In genomic region chr7:45567112-45567779, GRCm38 (mm10) we compare ENCODE assay signal across 10 mouse cellular contexts. TPM values are rescaled to one million over a fixed set of nuclear protein-coding genes. Genes with fewer than 3 reads are reported as not detected.
DNase-seq lines count a peak whose midpoint lies in the region; ATAC-seq and TF ChIP-seq lines count a peak whose summit lies in the region.
"Had no signal": no experiment of that assay in that cellular context is flagged by ENCODE, and none has a peak within 500 bp of the region (broad histone marks: within the 10 kb centered on the region; RNA-seq: fewer than 3 reads in every experiment).

No protein-coding gene starts in this region.

- H3K9me3 ChIP-seq in lung, postnatal 0 days (ENCODE audit: low read length): no peaks in the 10 kb centered on the region
- H3K9me3 ChIP-seq in limb, embryonic 15.5 days: no peaks in the 10 kb centered on the region
- H3K9me3 ChIP-seq in stomach, embryonic 15.5 days: no peaks in the 10 kb centered on the region

- no peaks in the 10 kb centered on the region for H3K36me3 ChIP-seq in lung, postnatal 0 days (ENCODE audit: insufficient read depth, low read length)
- H3K36me3 ChIP-seq in limb, embryonic 15.5 days: no peaks in the 10 kb centered on the region
- H3K36me3 ChIP-seq in stomach, embryonic 15.5 days: no peaks in the 10 kb centered on the region

- no peak for TF ChIP-seq CTCF in lung, postnatal 0 days (IDR thresholded peaks at IDR 0.05)

- WGBS in lung, postnatal 0 days: 67% methylated on average over 8 of the region's 8 CpGs
- 66% methylated on average over 8 of the region's 8 CpGs for WGBS in limb, embryonic 15.5 days
- 69% methylated on average over 8 of the region's 8 CpGs for WGBS in stomach, embryonic 15.5 days

- no peaks in the 10 kb centered on the region for H3K27me3 ChIP-seq in lung, postnatal 0 days (replicated peaks; ENCODE audit: insufficient read depth, low read length)
- no peaks in the 10 kb centered on the region for H3K27me3 ChIP-seq in limb, embryonic 15.5 days
- H3K27me3 ChIP-seq in stomach, embryonic 15.5 days (replicated peaks): no peaks in the 10 kb centered on the region

- no peak for TF ChIP-seq EP300 in lung, postnatal 0 days (IDR thresholded peaks at IDR 0.05)

- no peak for ATAC-seq in lung, postnatal 0 days
- no peak for ATAC-seq in limb, embryonic 15.5 days (ENCODE audit: insufficient number of reproducible peaks, low FRiP score, low TSS enrichment, low read depth)
- ATAC-seq in stomach, embryonic 15.5 days (ENCODE audit: insufficient read depth, low FRiP score, low read depth): no peak
- ATAC-seq in erythroid progenitor cell, adult 5-6 weeks (replicated peaks; ENCODE audit: low FRiP score, poor library complexity, severe bottlenecking): no peak

- H3K4me3 ChIP-seq in lung, postnatal 0 days (ENCODE audit: low read depth, low read length): no peak overlapping the region
- no peak overlapping the region; the same call in 1 of the 2 replicates for H3K4me3 ChIP-seq in limb, embryonic 15.5 days
- no peak overlapping the region for H3K4me3 ChIP-seq in stomach, embryonic 15.5 days (replicated peaks)

- DNase-seq in cerebellum, adult 11-12 months: peak; percentile 26
- DNase-seq in cerebellum, postnatal 14 days: no peak
- DNase-seq in lung, postnatal 0 days (ENCODE audit: low spot score): no peak
- DNase-seq in lung, postnatal 36 days: no peak
- no peak for DNase-seq in layer of hippocampus, adult 8-10 months (ENCODE audit: low spot score in 2 of 2)

- H3K27ac ChIP-seq in lung, postnatal 0 days (ENCODE audit: low read length): peak overlapping the region; percentile 94
- H3K27ac ChIP-seq in limb, embryonic 15.5 days: peak overlapping the region; percentile 75
- H3K27ac ChIP-seq in stomach, embryonic 15.5 days: peak overlapping the region; percentile 91

- 0 out of 2 replicates have a peak overlapping the region, but pooled peaks have one; percentile 32 for H3K9ac ChIP-seq in lung, postnatal 0 days (replicated peaks; ENCODE audit: low read depth)
- H3K9ac ChIP-seq in limb, embryonic 15.5 days: no peak overlapping the region
- no peak overlapping the region for H3K9ac ChIP-seq in stomach, embryonic 15.5 days

- peak overlapping the region; percentile 62 for H3K4me2 ChIP-seq in lung, postnatal 0 days (replicated peaks; ENCODE audit: low read depth, low read length)
- peak overlapping the region; percentile 75 for H3K4me2 ChIP-seq in limb, embryonic 15.5 days
- peak overlapping the region; percentile 78; the same call in 1 of the 2 replicates for H3K4me2 ChIP-seq in stomach, embryonic 15.5 days

- H3K4me1 ChIP-seq in lung, postnatal 0 days (ENCODE audit: insufficient read depth, low read depth, low read length): peaks cover 14% of the 10 kb centered on the region
- H3K4me1 ChIP-seq in limb, embryonic 15.5 days: peaks cover 35% of the 10 kb centered on the region
- peaks cover 25% of the 10 kb centered on the region; the same call in 1 of the 2 replicates for H3K4me1 ChIP-seq in stomach, embryonic 15.5 days

RNA-seq across cellular contexts. Expression of gene Bcat2, which starts 2.7 kb away (rescaled TPM):
- 29.4 and 39.8 TPM in 2 replicates for polyA plus RNA-seq in lung, postnatal 0 days (2015; fragmentation: Nextera tagmentation; extraction: Ambion mirVana)
- polyA plus RNA-seq in limb, embryonic 15.5 days (2015; fragmentation: Nextera tagmentation; extraction: Ambion mirVana): 63.4 and 64.4 TPM in 2 replicates
- 78.8 and 87.1 TPM in 2 replicates for polyA plus RNA-seq in stomach, embryonic 15.5 days (2015; fragmentation: Nextera tagmentation; extraction: Ambion mirVana)
- 10 to 100 TPM; 23.2 to 33.0 (median 29.9) TPM for total RNA-seq in layer of hippocampus, adult 8-10 months (2022)
- total RNA-seq in erythroid progenitor cell, adult 5-6 weeks (2015; ENCODE audit: low replicate concordance): 8.4 and 17.7 TPM in 2 replicates
- 4.0 and 22.0 TPM in 2 replicates for total RNA-seq in erythroid progenitor cell, adult 5-6 weeks (2017; ENCODE audit: low replicate concordance)

RNA-seq across cellular contexts. Expression of gene Hsd17b14, which starts 12.6 kb away (rescaled TPM):
- polyA plus RNA-seq in lung, postnatal 0 days (2015; fragmentation: Nextera tagmentation; extraction: Ambion mirVana): 0.95 and 1.4 TPM in 2 replicates
- polyA plus RNA-seq in limb, embryonic 15.5 days (2015; fragmentation: Nextera tagmentation; extraction: Ambion mirVana): 0.74 and 1.1 TPM in 2 replicates
- polyA plus RNA-seq in stomach, embryonic 15.5 days (2015; fragmentation: Nextera tagmentation; extraction: Ambion mirVana): 2.2 and 3.9 TPM in 2 replicates
- total RNA-seq in layer of hippocampus, adult 8-10 months (2022): not detected
- not detected in 2 replicates for total RNA-seq in erythroid progenitor cell, adult 5-6 weeks (2015; ENCODE audit: low replicate concordance)
- total RNA-seq in erythroid progenitor cell, adult 5-6 weeks (2017; ENCODE audit: low replicate concordance): not detected in 2 replicates
- total RNA-seq: hematopoietic stem cell, adult 5-6 weeks had no signal

RNA-seq across cellular contexts. Expression of gene Plekha4, which starts 41.1 kb away (rescaled TPM):
- polyA plus RNA-seq in lung, postnatal 0 days (2015; fragmentation: Nextera tagmentation; extraction: Ambion mirVana): 2.0 and 2.1 TPM in 2 replicates
- polyA plus RNA-seq in limb, embryonic 15.5 days (2015; fragmentation: Nextera tagmentation; extraction: Ambion mirVana): 5.7 and 6.8 TPM in 2 replicates
- 2.9 TPM in 2 replicates for polyA plus RNA-seq in stomach, embryonic 15.5 days (2015; fragmentation: Nextera tagmentation; extraction: Ambion mirVana)
- 1 to 10 TPM in 3 of 4 experiments, under 1 TPM in 1; 0.80 to 1.9 (median 1.5) TPM for total RNA-seq in layer of hippocampus, adult 8-10 months (2022)
- 7.2 TPM in 1 of 2 replicates, not detected in the other for total RNA-seq in erythroid progenitor cell, adult 5-6 weeks (2015; ENCODE audit: low replicate concordance)
- 0.08 and 0.90 TPM in 2 replicates for total RNA-seq in erythroid progenitor cell, adult 5-6 weeks (2017; ENCODE audit: low replicate concordance)

RNA-seq across cellular contexts. Expression of gene Ppp1r15a, which starts 41.2 kb away (rescaled TPM):
- polyA plus RNA-seq in lung, postnatal 0 days (2015; fragmentation: Nextera tagmentation; extraction: Ambion mirVana): 36.6 and 39.1 TPM in 2 replicates
- polyA plus RNA-seq in limb, embryonic 15.5 days (2015; fragmentation: Nextera tagmentation; extraction: Ambion mirVana): 22.3 and 26.1 TPM in 2 replicates
- polyA plus RNA-seq in stomach, embryonic 15.5 days (2015; fragmentation: Nextera tagmentation; extraction: Ambion mirVana): 21.1 and 36.1 TPM in 2 replicates
- total RNA-seq in layer of hippocampus, adult 8-10 months (2022): 10 to 100 TPM; 15.2 to 24.6 (median 19.0) TPM
- total RNA-seq in erythroid progenitor cell, adult 5-6 weeks (2015; ENCODE audit: low replicate concordance): 814 and 867 TPM in 2 replicates
- 569 and 633 TPM in 2 replicates for total RNA-seq in erythroid progenitor cell, adult 5-6 weeks (2017; ENCODE audit: low replicate concordance)

RNA-seq across cellular contexts. Expression of gene Fgf21, which starts 48.0 kb away (rescaled TPM):
- polyA plus RNA-seq in lung, postnatal 0 days (2015; fragmentation: Nextera tagmentation; extraction: Ambion mirVana): not detected in 2 replicates
- polyA plus RNA-seq in limb, embryonic 15.5 days (2015; fragmentation: Nextera tagmentation; extraction: Ambion mirVana): 0.58 and 0.93 TPM in 2 replicates
- polyA plus RNA-seq in stomach, embryonic 15.5 days (2015; fragmentation: Nextera tagmentation; extraction: Ambion mirVana): 0.18 and 0.41 TPM in 2 replicates
- not detected for total RNA-seq in layer of hippocampus, adult 8-10 months (2022)
- total RNA-seq in erythroid progenitor cell, adult 5-6 weeks (2015; ENCODE audit: low replicate concordance): not detected in 2 replicates
- total RNA-seq in erythroid progenitor cell, adult 5-6 weeks (2017; ENCODE audit: low replicate concordance): not detected in 2 replicates
- total RNA-seq: hematopoietic stem cell, adult 5-6 weeks had no signal
- polyA plus RNA-seq: brain, embryonic 14.5 days had no signal
